Mouse (Mus musculus) small intestine, adult 2 months (tissue): Measurements from ENCODE around the gene Tns1.

ENCODE experiments used
- CTCF ChIP-seq: fragments of 200-500 bp; IDR thresholded peaks from 2 replicates; pipeline ENCODE4 v1.5.1; 2012; ENCODE audit warnings: low read depth, mild to moderate bottlenecking, control low read depth, inconsistent platforms, low read length, moderate library complexity, mixed read lengths; ENCODE audit not compliant: insufficient replicate concordance, insufficient read length; ENCODE audit errors: extremely low read depth
- POLR2A ChIP-seq: fragments of 200-500 bp; IDR thresholded peaks from 2 replicates; pipeline ENCODE4 v1.6.1; 2012; ENCODE audit warnings: low read depth, mild to moderate bottlenecking, control low read depth, inconsistent platforms, low read length, moderate library complexity

DNA sequence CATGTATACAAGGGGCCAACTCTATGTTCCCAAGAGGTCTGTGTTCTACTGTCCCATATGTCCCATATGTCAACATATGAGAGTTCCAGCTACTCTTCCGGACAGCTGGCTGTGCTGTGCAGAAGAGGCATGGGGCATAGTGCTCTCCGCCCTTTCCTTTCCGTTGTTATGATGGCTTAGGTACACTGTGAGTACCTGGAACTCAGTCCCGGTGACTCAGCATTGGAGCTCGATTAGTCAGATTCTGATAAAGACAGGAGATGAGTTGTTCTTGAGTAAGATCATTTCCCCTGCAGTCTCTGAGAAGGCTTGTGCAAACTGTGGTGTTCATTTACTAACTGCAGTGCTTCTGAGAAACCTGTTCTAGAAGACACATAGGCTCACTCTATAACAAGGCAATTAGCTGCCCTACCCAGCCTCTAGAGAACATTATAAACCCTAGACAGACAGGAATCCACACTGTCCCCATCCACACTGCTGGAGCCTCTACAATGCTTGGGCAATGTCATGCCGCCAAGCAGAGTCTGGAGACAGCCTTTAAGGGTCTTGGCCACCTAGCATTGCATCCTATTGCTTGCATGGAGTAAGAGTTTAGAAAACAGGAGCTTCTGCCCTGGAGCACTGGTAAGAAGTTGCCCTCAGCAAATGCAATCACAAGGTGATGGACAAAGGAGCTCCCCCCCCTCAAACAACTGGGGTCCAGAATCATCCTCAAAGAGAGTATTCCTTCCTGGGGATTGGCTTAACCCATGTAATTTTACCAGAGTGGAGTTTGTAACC, 25.0 kb upstream of the Tns1 start:
- TF ChIP-seq CTCF (no peak), POLR2A (no peak)
